Mouse (Mus musculus) thymus, adult 18-20 months (tissue): ENCODE results near the gene Kdm5c.

ENCODE experiments used
- DNase-seq, 2 experiments: peaks; one replicate each; pipeline ENCODE4 v3.0.0; 2022; ENCODE audit warnings: mixed read lengths in 2 of 2

The Kdm5c gene

DNA sequence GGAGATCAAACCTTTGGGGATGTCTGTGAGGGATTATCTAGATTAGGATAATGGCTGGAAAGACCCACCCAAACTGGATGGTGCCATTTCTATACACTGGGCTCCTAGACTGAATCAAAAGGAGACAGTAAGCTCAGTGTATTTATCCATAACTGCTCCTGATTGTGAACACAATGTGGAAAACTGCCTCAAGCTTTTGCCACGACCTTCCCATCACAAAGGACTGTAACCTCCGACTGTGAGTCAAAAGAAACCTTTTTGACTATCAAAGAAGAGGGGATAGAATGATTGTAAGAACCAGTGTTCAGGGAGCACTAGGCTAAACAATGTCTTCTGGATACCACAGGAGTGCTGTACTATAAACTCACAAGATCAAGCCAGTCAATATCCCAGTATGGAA, 73.4 kb downstream of the Kdm5c start:
- DNase-seq, result no peak

DNA sequence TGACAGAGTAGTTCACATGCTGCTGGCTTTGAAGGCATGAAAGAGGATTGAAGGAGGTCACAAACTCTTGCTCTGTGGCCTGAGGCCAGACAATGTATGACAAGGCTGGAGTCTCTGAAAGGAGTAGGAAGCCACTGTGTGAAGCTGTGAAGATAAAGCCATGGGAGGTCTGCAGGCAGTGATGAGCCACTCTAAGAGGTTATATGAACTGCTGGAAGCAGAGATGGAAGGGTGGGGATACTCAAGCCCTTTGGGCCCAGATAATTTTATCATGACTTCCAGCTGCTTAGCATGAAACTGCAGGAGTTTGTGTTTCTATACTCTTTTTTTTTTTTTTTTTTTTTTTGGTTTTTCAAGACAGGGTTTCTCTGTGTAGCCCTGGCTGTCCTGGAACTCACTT, 74.6 kb downstream of the Kdm5c start:
- no peak for DNase-seq

DNA sequence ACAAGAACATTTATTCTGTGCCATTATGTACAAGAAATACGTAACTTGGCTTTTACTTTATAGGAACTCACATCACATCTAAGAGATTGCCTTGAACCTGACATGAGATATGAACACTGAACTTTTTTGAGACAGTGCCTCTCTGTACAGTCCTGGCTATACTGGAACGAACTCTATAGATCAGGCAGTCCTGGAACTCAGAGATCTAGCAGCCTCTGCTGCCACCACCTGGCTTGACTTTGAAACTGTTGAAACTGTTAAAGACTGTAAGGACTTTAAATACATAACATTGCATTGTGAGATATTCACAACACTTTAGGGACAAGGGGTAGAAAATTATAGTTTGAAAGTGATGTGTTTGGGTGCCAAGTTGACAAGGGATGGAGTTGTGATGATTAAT, 75.1 kb downstream of the Kdm5c start:
- no peak for DNase-seq

DNA sequence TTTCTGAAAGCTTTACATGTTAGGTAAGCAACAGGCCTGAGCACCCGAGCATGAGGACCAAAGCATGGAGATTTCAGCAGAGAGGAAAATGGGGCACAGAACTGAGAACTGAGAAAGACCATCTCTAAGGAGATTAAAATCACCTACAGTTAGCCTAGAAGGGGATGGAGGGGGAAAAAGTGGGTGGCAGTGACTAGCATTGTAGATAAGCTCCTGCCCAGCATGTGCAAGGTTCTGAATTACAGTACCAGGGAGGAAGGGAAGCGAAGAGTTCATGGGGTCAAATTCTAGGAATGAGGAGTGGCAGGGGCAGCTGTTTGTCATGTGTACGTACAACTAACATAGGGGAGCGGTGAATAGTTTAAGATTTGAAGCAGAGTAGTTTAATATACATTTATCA, 87.7 kb downstream of the Kdm5c start:
- no peak for DNase-seq

DNA sequence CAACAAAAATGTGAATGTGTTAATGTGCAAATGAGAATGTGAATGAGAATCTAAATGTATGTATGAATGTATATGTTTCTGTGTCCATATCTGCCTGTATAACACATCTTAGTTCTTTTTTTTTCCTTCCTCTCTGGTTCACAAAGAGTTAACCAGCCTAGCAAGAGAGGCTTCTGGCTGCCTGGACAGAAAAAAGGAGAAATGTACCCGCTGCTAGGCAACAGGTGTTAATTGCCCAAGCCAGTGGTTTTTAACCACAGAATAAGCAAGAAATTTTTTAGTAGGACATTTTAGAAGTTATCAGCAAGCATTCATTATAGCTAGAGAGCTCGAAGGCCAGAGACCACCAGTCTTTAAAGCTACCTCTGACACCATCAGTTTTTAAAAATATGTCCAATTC, 90.0 kb downstream of the Kdm5c start:
- DNase-seq, result no peak

DNA sequence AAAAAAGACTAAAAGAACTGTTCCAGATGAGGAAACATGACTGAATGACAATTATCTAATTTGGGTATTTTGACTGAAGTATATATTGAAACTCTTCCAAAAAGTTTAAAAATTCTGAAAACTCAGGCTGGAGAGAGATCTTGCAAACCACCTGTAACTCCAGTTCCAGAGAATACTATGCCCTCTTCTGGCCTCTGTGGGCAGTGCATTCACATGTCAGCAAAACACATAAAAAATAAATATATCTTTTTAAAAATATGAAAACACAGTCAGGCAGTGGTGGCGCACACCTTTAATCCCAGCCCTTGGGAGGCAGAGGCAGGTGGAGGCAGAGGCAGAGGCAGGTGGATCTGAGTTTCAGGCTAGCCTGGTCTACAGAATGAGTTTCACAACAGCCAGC, 90.8 kb downstream of the Kdm5c start:
- DNase-seq, result no peak
